Mouse (Mus musculus): ENCODE results near the gene Fam110a. TPM values are rescaled to one million over a fixed set of nuclear protein-coding genes. Genes with fewer than 3 reads are reported as not detected.

Gene Fam110a
- total and polyA plus RNA-seq, 2 experiments from 2014 or later, result 3.0 to 6.2 TPM

- ATAC-seq (ENCODE audit: insufficient read depth, low read depth) (peak; percentile 71; the same call in 1 of the 2 replicates), DNase-seq (ENCODE audit: low spot score) (no peak)
- peak; percentile 86 for TF ChIP-seq CTCF (IDR thresholded peaks at IDR 0.05; ENCODE audit: low read depth)
- no peak for TF ChIP-seq EP300 (IDR thresholded peaks at IDR 0.05; ENCODE audit: low read depth)
- peaks cover 69% of the 10 kb centered on the region for H3K27me3 ChIP-seq (ENCODE audit: control insufficient read depth, insufficient read depth, low read length)
- peak within 1 kb of the TSS; percentile 24 for H3K4me3 ChIP-seq (ENCODE audit: low read depth, low read length)
- H3K4me2 ChIP-seq (ENCODE audit: low read depth, low read length), result peak within 1 kb of the TSS; percentile 37; the same call in 1 of the 2 replicates
- H3K36me3 ChIP-seq (replicated peaks; ENCODE audit: control insufficient read depth, insufficient read depth, low read length), result no peaks in the 10 kb centered on the region
- no peak within 1 kb of the TSS for H3K9ac ChIP-seq (replicated peaks; ENCODE audit: low read depth, low read length)
- WGBS, result 8% methylated on average over 35 of the region's 35 CpGs
- no peaks in the 10 kb centered on the region for H3K9me3 ChIP-seq (replicated peaks; ENCODE audit: control insufficient read depth, low read length)
- 0 out of 2 replicates have a peak, but pooled peaks cover 8% of the 10 kb centered on the region for H3K4me1 ChIP-seq (ENCODE audit: control insufficient read depth, insufficient read depth)
- H3K27ac ChIP-seq (ENCODE audit: low read depth), result no peak within 1 kb of the TSS
Observed at GRCm38 (mm10) chr2:151996229-151997189, 16.5 kb upstream of the Fam110a start, which contains the start of gene Slc52a3. Gene Slc52a3 (plus strand): TSS chr2:151996511.

DNA sequence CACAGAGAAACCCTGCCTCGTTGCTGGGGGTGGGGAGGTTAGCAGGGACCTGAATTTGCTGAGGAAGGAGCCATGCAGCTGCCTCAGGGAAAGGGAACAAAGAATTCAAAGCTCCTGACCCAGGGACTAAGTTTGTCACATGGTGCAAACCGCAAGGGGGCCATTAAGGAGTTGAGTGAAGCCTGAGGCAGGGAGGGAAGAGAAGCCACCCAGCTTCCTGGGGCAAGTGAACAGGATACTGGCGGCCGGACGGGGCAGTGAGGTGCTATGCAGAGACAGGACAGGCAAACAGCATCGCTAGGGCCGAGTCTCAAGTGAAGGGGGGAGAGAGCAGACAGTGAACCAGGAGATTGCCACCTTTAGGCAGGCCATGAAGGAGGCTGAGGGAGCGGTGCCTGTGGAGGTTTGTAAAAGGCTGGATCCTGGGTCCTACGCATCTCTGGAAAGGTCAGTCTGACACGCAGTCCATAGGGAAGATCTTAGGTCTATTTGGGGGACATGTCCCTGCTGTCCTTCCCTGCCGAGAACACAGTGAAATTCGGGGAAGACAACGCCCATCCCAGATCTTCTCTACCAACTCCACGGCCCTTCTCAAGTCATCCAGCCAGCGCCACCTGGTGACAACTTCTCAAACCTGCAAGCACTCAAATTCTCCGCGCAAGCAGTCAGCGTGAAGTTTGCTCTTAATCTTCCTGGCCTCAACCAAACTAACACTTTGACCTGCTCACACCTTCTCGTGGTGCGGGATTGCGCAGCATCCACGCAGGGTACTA, 14.5 kb upstream of the Fam110a start:
- Histone ChIP-seq H3K27me3 (ENCODE audit: control insufficient read depth, insufficient read depth, low read length) (peaks cover 58% of the 10 kb centered on the region), H3K36me3 (replicated peaks; ENCODE audit: control insufficient read depth, insufficient read depth, low read length) (no peaks in the 10 kb centered on the region), H3K9me3 (replicated peaks; ENCODE audit: control insufficient read depth, low read length) (no peaks in the 10 kb centered on the region), H3K9ac (replicated peaks; ENCODE audit: low read depth, low read length) (no peak overlapping the region), H3K4me1 (ENCODE audit: control insufficient read depth, insufficient read depth) (0 out of 2 replicates have a peak, but pooled peaks cover 8% of the 10 kb centered on the region), H3K4me2 (ENCODE audit: low read depth, low read length) (peak overlapping the region; percentile 41), H3K27ac (ENCODE audit: low read depth) (no peak overlapping the region), H3K4me3 (ENCODE audit: low read depth, low read length) (no peak overlapping the region)
- 9% methylated on average over 22 of the region's 22 CpGs for WGBS
- ATAC-seq (ENCODE audit: insufficient read depth, low read depth), result 0 out of 2 replicates have a peak, but pooled peaks have one; percentile 9
- TF ChIP-seq CTCF (IDR thresholded peaks at IDR 0.05; ENCODE audit: low read depth) (peak; percentile 87), EP300 (IDR thresholded peaks at IDR 0.05; ENCODE audit: low read depth) (no peak)
- DNase-seq (ENCODE audit: low spot score), result peak; percentile 68

- TF ChIP-seq CTCF (IDR thresholded peaks at IDR 0.05; ENCODE audit: low read depth) (no peak), EP300 (IDR thresholded peaks at IDR 0.05; ENCODE audit: low read depth) (no peak)
- 33% methylated on average over 5 of the region's 5 CpGs for WGBS
- peaks cover 43% of the 10 kb centered on the region for H3K27me3 ChIP-seq (ENCODE audit: control insufficient read depth, insufficient read depth, low read length)
Observed at GRCm38 (mm10) chr2:151991446-151991845, 11.4 kb upstream of the Fam110a start.

GRCm38 (mm10) chr2:151990985-151991394, 11.0 kb upstream of the Fam110a start:
- DNase-seq (ENCODE audit: low spot score) (no peak), ATAC-seq (ENCODE audit: insufficient read depth, low read depth) (no peak)
- WGBS, result 33% methylated on average over 1 of the region's 1 CpGs
- Histone ChIP-seq H3K9me3 (replicated peaks; ENCODE audit: control insufficient read depth, low read length) (no peaks in the 10 kb centered on the region), H3K9ac (replicated peaks; ENCODE audit: low read depth, low read length) (no peak overlapping the region), H3K27me3 (ENCODE audit: control insufficient read depth, insufficient read depth, low read length) (peaks cover 40% of the 10 kb centered on the region), H3K27ac (ENCODE audit: low read depth) (no peak overlapping the region), H3K36me3 (replicated peaks; ENCODE audit: control insufficient read depth, insufficient read depth, low read length) (no peaks in the 10 kb centered on the region), H3K4me3 (ENCODE audit: low read depth, low read length) (no peak overlapping the region), H3K4me1 (ENCODE audit: control insufficient read depth, insufficient read depth) (no peaks in the 10 kb centered on the region), H3K4me2 (ENCODE audit: low read depth, low read length) (no peak overlapping the region)
- TF ChIP-seq EP300 (IDR thresholded peaks at IDR 0.05; ENCODE audit: low read depth), result no peak
- TF ChIP-seq CTCF (IDR thresholded peaks at IDR 0.05; ENCODE audit: low read depth), result no peak

More at GRCm38 (mm10) chr2:151991446-151991845, 11.4 kb upstream of the Fam110a start:
- ATAC-seq (ENCODE audit: insufficient read depth, low read depth) (no peak), DNase-seq (ENCODE audit: low spot score) (no peak)
- H3K9me3 ChIP-seq (replicated peaks; ENCODE audit: control insufficient read depth, low read length), result no peaks in the 10 kb centered on the region
- H3K27ac ChIP-seq (ENCODE audit: low read depth), result no peak overlapping the region
- H3K4me3 ChIP-seq (ENCODE audit: low read depth, low read length), result no peak overlapping the region
- no peak overlapping the region for H3K9ac ChIP-seq (replicated peaks; ENCODE audit: low read depth, low read length)
- no peak overlapping the region for H3K4me2 ChIP-seq (ENCODE audit: low read depth, low read length)
- H3K36me3 ChIP-seq (replicated peaks; ENCODE audit: control insufficient read depth, insufficient read depth, low read length), result no peaks in the 10 kb centered on the region
- H3K4me1 ChIP-seq (ENCODE audit: control insufficient read depth, insufficient read depth), result 0 out of 2 replicates have a peak, but pooled peaks cover 4% of the 10 kb centered on the region

DNA sequence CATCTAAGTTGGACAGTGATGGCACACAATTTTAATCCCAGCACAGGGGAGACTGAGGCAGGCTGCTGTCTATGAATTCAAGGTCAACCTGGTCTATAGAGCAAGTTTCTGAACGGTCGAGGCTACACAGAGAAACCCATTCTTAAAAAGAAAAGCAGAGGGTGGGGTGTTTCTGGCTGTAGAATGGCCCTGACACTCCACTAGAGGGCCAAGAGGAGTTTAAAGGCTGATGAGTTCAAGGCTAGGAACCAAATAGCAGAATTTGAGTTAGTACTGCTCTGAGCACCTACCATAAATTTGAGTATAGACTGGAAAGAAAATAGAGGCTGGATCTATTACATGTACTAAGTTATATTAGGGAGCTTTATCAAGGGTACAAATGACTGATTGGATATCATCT, 9.0 kb upstream of the Fam110a start:
- no peak overlapping the region for H3K9ac ChIP-seq (replicated peaks; ENCODE audit: low read depth, low read length)
- 58% methylated on average over 2 of the region's 2 CpGs for WGBS
- TF ChIP-seq CTCF (IDR thresholded peaks at IDR 0.05; ENCODE audit: low read depth) (no peak), EP300 (IDR thresholded peaks at IDR 0.05; ENCODE audit: low read depth) (no peak)

More for the DNA sequence above, 9.0 kb upstream of the Fam110a start:
- H3K36me3 ChIP-seq (replicated peaks; ENCODE audit: control insufficient read depth, insufficient read depth, low read length), result no peaks in the 10 kb centered on the region
- ATAC-seq (ENCODE audit: insufficient read depth, low read depth) (no peak), DNase-seq (ENCODE audit: low spot score) (no peak)
- no peaks in the 10 kb centered on the region for H3K4me1 ChIP-seq (ENCODE audit: control insufficient read depth, insufficient read depth)
- peaks cover 22% of the 10 kb centered on the region for H3K27me3 ChIP-seq (ENCODE audit: control insufficient read depth, insufficient read depth, low read length)
- H3K4me3 ChIP-seq (ENCODE audit: low read depth, low read length), result no peak overlapping the region
- no peak overlapping the region for H3K27ac ChIP-seq (ENCODE audit: low read depth)
- H3K9me3 ChIP-seq (replicated peaks; ENCODE audit: control insufficient read depth, low read length), result no peaks in the 10 kb centered on the region
- H3K4me2 ChIP-seq (ENCODE audit: low read depth, low read length), result no peak overlapping the region

Data from heart, postnatal 0 days (tissue).